Mouse (Mus musculus): Measurements from ENCODE around the gene Tfpi. TPM values are rescaled to one million over a fixed set of nuclear protein-coding genes. Genes with fewer than 3 reads are reported as not detected.

The Tfpi gene
- total and polyA plus RNA-seq, 3 experiments: 0.17 to 0.46 TPM; not detected in 1

- H3K4me3 ChIP-seq (replicated peaks in 1 of 3; ENCODE audit: low read depth in 2 of 3, low read length in 2 of 3, poor library complexity in 1 of 3): no peak overlapping the region
- H3K27me3 ChIP-seq (replicated peaks): no peaks in the 10 kb centered on the region
- H3K27ac ChIP-seq (ENCODE audit: insufficient read depth, low read depth): no peak overlapping the region
- peaks cover 0 to 15% of the 10 kb centered on the region in 2 experiments; a peak in 2 of 4 replicates for H3K4me1 ChIP-seq (ENCODE audit: control insufficient read depth in 1 of 2, insufficient read depth in 2 of 2)
- in situ Hi-C loops (cut with MboI; ENCODE audit: low pct_ligation_motif_present, low pct_unique_long_range_greater_than_20kb, low sequenced_read_pairs): no loop called here
- H3K36me3 ChIP-seq (replicated peaks in 1 of 2; ENCODE audit: control insufficient read depth in 1 of 2, insufficient read depth in 1 of 2, low read length in 1 of 2): no peaks in the 10 kb centered on the region
- no peaks in the 10 kb centered on the region for H3K79me2 ChIP-seq (replicated peaks; ENCODE audit: control insufficient read depth, extremely low read depth, insufficient read depth, poor library complexity, severe bottlenecking)
- no peak overlapping the region for H3K4me2 ChIP-seq (ENCODE audit: insufficient read depth, low read depth, poor library complexity, severe bottlenecking)
- dilution Hi-C loops (cut with MboI; ENCODE audit: extremely low pct_ligation_motif_present, extremely low pct_unique_long_range_greater_than_20kb, low sequenced_read_pairs): no loop called here
- no peak for DNase-seq (ENCODE audit: extremely low read depth)
- no peaks in the 10 kb centered on the region for H3K9me3 ChIP-seq (replicated peaks; ENCODE audit: low read length)
- H3K9ac ChIP-seq (ENCODE audit: insufficient read depth, low read depth): no peak overlapping the region
- TF ChIP-seq RCOR1 (conservative IDR thresholded peaks at IDR 0.05; ENCODE audit: low read depth, low read length) (no peak), E2F4 (IDR thresholded peaks at IDR 0.05; ENCODE audit: insufficient replicate concordance, low read depth, low read length) (no peak), IRF4 (IDR thresholded peaks at IDR 0.05; ENCODE audit: low read depth, low read length) (no peak)
These were observed 88.6 kb downstream of the Tfpi start for GRCm38 (mm10) chr2:84388023-84388416.

- no peak overlapping the region for H3K4me3 ChIP-seq (replicated peaks in 1 of 3; ENCODE audit: low read depth in 2 of 3, low read length in 2 of 3, poor library complexity in 1 of 3)
- H3K36me3 ChIP-seq (replicated peaks in 1 of 2; ENCODE audit: control insufficient read depth in 1 of 2, insufficient read depth in 1 of 2, low read length in 1 of 2): no peaks in the 10 kb centered on the region
- no peak overlapping the region for H3K4me2 ChIP-seq (ENCODE audit: insufficient read depth, low read depth, poor library complexity, severe bottlenecking)
- dilution Hi-C loops (cut with MboI; ENCODE audit: extremely low pct_ligation_motif_present, extremely low pct_unique_long_range_greater_than_20kb, low sequenced_read_pairs) (no loop called here), in situ Hi-C loops (cut with MboI; ENCODE audit: low pct_ligation_motif_present, low pct_unique_long_range_greater_than_20kb, low sequenced_read_pairs) (no loop called here)
- H3K27ac ChIP-seq (ENCODE audit: insufficient read depth, low read depth): no peak overlapping the region
- peaks cover 0 to 10% of the 10 kb centered on the region in 2 experiments; a peak in 1 of 4 replicates for H3K4me1 ChIP-seq (ENCODE audit: control insufficient read depth in 1 of 2, insufficient read depth in 2 of 2)
- no peak overlapping the region for H3K9ac ChIP-seq (ENCODE audit: insufficient read depth, low read depth)
- TF ChIP-seq GABPA (IDR thresholded peaks at IDR 0.05; ENCODE audit: insufficient replicate concordance, low read depth, low read length) (no peak), MYC (IDR thresholded peaks at IDR 0.05; ENCODE audit: low read depth, low read length) (no peak), RCOR1 (conservative IDR thresholded peaks at IDR 0.05; ENCODE audit: low read depth, low read length) (no peak), MXI1 (IDR thresholded peaks at IDR 0.05; ENCODE audit: low read depth, low read length) (no peak), CHD1 (IDR thresholded peaks at IDR 0.05; ENCODE audit: low read depth, low read length) (no peak), NRF1 (IDR thresholded peaks at IDR 0.05; ENCODE audit: low read depth, low read length) (no peak), POLR2AphosphoS2 (IDR thresholded peaks at IDR 0.05; ENCODE audit: low read depth, low read length) (no peak), EP300 (IDR thresholded peaks at IDR 0.05; ENCODE audit: low read length) (no peak), MAX (IDR thresholded peaks at IDR 0.05; ENCODE audit: low read length) (no peak), CHD2 (IDR thresholded peaks at IDR 0.05; ENCODE audit: low read length) (no peak), ELF1 (IDR thresholded peaks at IDR 0.05; ENCODE audit: low read depth, low read length) (no peak), E2F4 (IDR thresholded peaks at IDR 0.05; ENCODE audit: insufficient replicate concordance, low read depth, low read length) (no peak), HCFC1 (IDR thresholded peaks at IDR 0.05; ENCODE audit: low read depth, low read length) (no peak), JUND (conservative IDR thresholded peaks at IDR 0.05; ENCODE audit: low read depth, low read length) (no peak), MAFK (IDR thresholded peaks at IDR 0.05; ENCODE audit: insufficient replicate concordance, low read length) (no peak), NELFE (IDR thresholded peaks at IDR 0.05; ENCODE audit: low read depth, low read length) (no peak)
- no peaks in the 10 kb centered on the region for H3K27me3 ChIP-seq (replicated peaks)
- H3K9me3 ChIP-seq (replicated peaks; ENCODE audit: low read length): no peaks in the 10 kb centered on the region
- no peaks in the 10 kb centered on the region for H3K79me2 ChIP-seq (replicated peaks; ENCODE audit: control insufficient read depth, extremely low read depth, insufficient read depth, poor library complexity, severe bottlenecking)
- DNase-seq (ENCODE audit: extremely low read depth): peak; percentile 3
These were observed 89.1 kb downstream of the Tfpi start for GRCm38 (mm10) chr2:84387394-84388022.

All from CH12.LX (cell line).